Mouse (Mus musculus): ENCODE measurements around the gene Opcml.

Opcml gene

GRCm38 (mm10) chr9:27998767-27999166 lies 208.2 kb downstream of the Opcml start:
- DNase-seq (ENCODE audit: low read depth, low spot score): no peak

- DNase-seq (ENCODE audit: low read depth, low spot score): no peak
These were observed 212.6 kb downstream of the Opcml start for GRCm38 (mm10) chr9:28003131-28003530.

- no peak for DNase-seq (ENCODE audit: low read depth, low spot score)
These were observed 220.9 kb downstream of the Opcml start for GRCm38 (mm10) chr9:28011483-28011882.

- no peak for DNase-seq (ENCODE audit: low read depth, low spot score)
These were observed 222.1 kb downstream of the Opcml start for GRCm38 (mm10) chr9:28012664-28013063.

- DNase-seq (ENCODE audit: low read depth, low spot score): no peak
These were observed 222.6 kb downstream of the Opcml start for GRCm38 (mm10) chr9:28013192-28013591.

- no peak for DNase-seq (ENCODE audit: low read depth, low spot score)
These were observed 237.6 kb downstream of the Opcml start for GRCm38 (mm10) chr9:28028156-28028555.

- DNase-seq (ENCODE audit: low read depth, low spot score): no peak
These were observed 238.3 kb downstream of the Opcml start for GRCm38 (mm10) chr9:28028788-28029393.

- DNase-seq (ENCODE audit: low read depth, low spot score): no peak
These were observed 258.6 kb downstream of the Opcml start for GRCm38 (mm10) chr9:28049157-28049556.

- DNase-seq (ENCODE audit: low read depth, low spot score): no peak
These were observed 266.7 kb downstream of the Opcml start for GRCm38 (mm10) chr9:28057171-28057845.

GRCm38 (mm10) chr9:28065126-28065525 lies 274.6 kb downstream of the Opcml start:
- DNase-seq (ENCODE audit: low read depth, low spot score): no peak

- no peak for DNase-seq (ENCODE audit: low read depth, low spot score)
These were observed 290.1 kb downstream of the Opcml start for GRCm38 (mm10) chr9:28080694-28081093.

GRCm38 (mm10) chr9:28083754-28084153 lies 293.2 kb downstream of the Opcml start:
- no peak for DNase-seq (ENCODE audit: low read depth, low spot score)

GRCm38 (mm10) chr9:28084273-28084726 lies 293.7 kb downstream of the Opcml start:
- DNase-seq (ENCODE audit: low read depth, low spot score): no peak

- DNase-seq (ENCODE audit: low read depth, low spot score): no peak
These were observed 300.8 kb downstream of the Opcml start for GRCm38 (mm10) chr9:28091395-28091794.

GRCm38 (mm10) chr9:28094722-28095121 lies 304.1 kb downstream of the Opcml start:
- DNase-seq (ENCODE audit: low read depth, low spot score): no peak

GRCm38 (mm10) chr9:28096204-28096603 lies 305.6 kb downstream of the Opcml start:
- no peak for DNase-seq (ENCODE audit: low read depth, low spot score)

- DNase-seq (ENCODE audit: low read depth, low spot score): no peak
These were observed 311.4 kb downstream of the Opcml start for GRCm38 (mm10) chr9:28101981-28102380.

- DNase-seq (ENCODE audit: low read depth, low spot score): no peak
These were observed 331.3 kb downstream of the Opcml start for GRCm38 (mm10) chr9:28121858-28122257.

- DNase-seq (ENCODE audit: low read depth, low spot score): no peak
These were observed 338.2 kb downstream of the Opcml start for GRCm38 (mm10) chr9:28128735-28129134.

- no peak for DNase-seq (ENCODE audit: low read depth, low spot score)
These were observed 340.9 kb downstream of the Opcml start for GRCm38 (mm10) chr9:28131521-28131920.

GRCm38 (mm10) chr9:28136614-28137013 lies 346.0 kb downstream of the Opcml start:
- DNase-seq (ENCODE audit: low read depth, low spot score): no peak

- no peak for DNase-seq (ENCODE audit: low read depth, low spot score)
These were observed 349.5 kb downstream of the Opcml start for GRCm38 (mm10) chr9:28139957-28140597.

GRCm38 (mm10) chr9:28149507-28149906 lies 358.9 kb downstream of the Opcml start:
- DNase-seq (ENCODE audit: low read depth, low spot score): no peak

Data from ZHBTc4 (cell line).